Mouse (Mus musculus): ENCODE results near the gene Cma1.
"Not testable (repeated sequence)": the region's sequence is repeated elsewhere in the genome, so short reads cannot be mapped to it uniquely, and the experiment has no call there.

Gene Cma1

GRCm38 (mm10) chr14:55944575-55944974 lies at the start of gene Cma1:
Cma1 (minus strand) TSS chr14:55944675.
- CTCF ChIA-PET: no interaction called here
- POLR2A ChIA-PET: no interaction called here

GRCm38 (mm10) chr14:55987464-55987863 lies 43.0 kb upstream of the Cma1 start:
- CTCF ChIA-PET, POLR2A ChIA-PET: not testable (repeated sequence)

GRCm38 (mm10) chr14:55963900-55964299 lies 19.4 kb upstream of the Cma1 start:
- CTCF ChIA-PET: interaction anchor here (0.5 to 1.2 kb wide), 8 partner anchors 9 to 1791 kb away, joined by 3 to 4 read pairs (median 4); no protein-coding TSS in a partner anchor
- POLR2A ChIA-PET: interaction anchor here in 1 of 4 experiments (0.6 to 3.0 kb wide), 4 partner anchors 12 to 77 kb away, joined by 3 to 9 read pairs (median 6); partner anchors contain the start of gene Sdr39u1

GRCm38 (mm10) chr14:55963263-55963662 lies 18.8 kb upstream of the Cma1 start:
- ChIA-PET POLR2A (interaction anchor here in 2 of 4 experiments (0.6 to 3.0 kb wide), 9 partner anchors 11 to 1410 kb away, joined by 3 to 9 read pairs (median 5); partner anchors contain the start of gene Sdr39u1 (in 1 of the 2)), CTCF (interaction anchor here (0.5 to 1.2 kb wide), 20 partner anchors 43 to 952 kb away, joined by 3 to 14 read pairs (median 4); partner anchors contain the start of genes A730061H03Rik (in 1 of the 4) and Dcaf11 (in 1 of the 4))

- ChIA-PET POLR2A (no interaction called here), CTCF (interaction anchor here in 2 of 4 experiments (0.6 to 1.9 kb wide), 3 partner anchors 10 to 32 kb away, joined by 3 to 6 read pairs (median 5); no protein-coding TSS in a partner anchor)
Measured at GRCm38 (mm10) chr14:55950346-55951030, 6.0 kb upstream of the Cma1 start, which contains the start of gene Cma2. Cma2 (plus strand) TSS chr14:55950980.

GRCm38 (mm10) chr14:55946269-55946969 lies 1.9 kb upstream of the Cma1 start:
- ChIA-PET CTCF (interaction anchor here in 1 of 4 experiments (0.6 kb wide), 1 partner anchor 12 kb away, joined by 3 read pairs; no protein-coding TSS in a partner anchor), POLR2A (interaction anchor here in 1 of 4 experiments (0.6 kb wide), 1 partner anchor 17 kb away, joined by 6 read pairs; no protein-coding TSS in a partner anchor)

GRCm38 (mm10) chr14:55943601-55944000 lies 874 bp downstream of the Cma1 start:
- ChIA-PET POLR2A (interaction anchor here in 1 of 4 experiments (0.6 kb wide), 1 partner anchor 11 kb away, joined by 3 read pairs; no protein-coding TSS in a partner anchor), CTCF (interaction anchor here in 2 of 4 experiments (0.6 to 1.1 kb wide), 2 partner anchors 173 to 453 kb away, joined by 3 read pairs; partner anchors contain the start of gene Carmil3 (in 1 of the 2))

GRCm38 (mm10) chr14:55940070-55940800 lies 4.2 kb downstream of the Cma1 start:
- CTCF ChIA-PET: interaction anchor here (0.6 to 1.5 kb wide), 8 partner anchors 9 to 436 kb away, joined by 3 to 7 read pairs (median 4); partner anchors contain the start of gene Cma2 (in 1 of the 4)
- POLR2A ChIA-PET: interaction anchor here in 1 of 4 experiments (0.6 kb wide), 1 partner anchor 78 kb away, joined by 3 read pairs; no protein-coding TSS in a partner anchor

- ChIA-PET POLR2A (interaction anchor here in 1 of 4 experiments (0.6 kb wide), 1 partner anchor 108 kb away, joined by 3 read pairs; no protein-coding TSS in a partner anchor), CTCF (interaction anchor here in 1 of 4 experiments (0.6 kb wide), 1 partner anchor 1712 kb away, joined by 3 read pairs; no protein-coding TSS in a partner anchor)
Measured at GRCm38 (mm10) chr14:55933586-55933985, 10.9 kb downstream of the Cma1 start.

- CTCF ChIA-PET: interaction anchor here in 1 of 4 experiments (1.5 kb wide), 1 partner anchor 11 kb away, joined by 5 read pairs; no protein-coding TSS in a partner anchor
- POLR2A ChIA-PET: interaction anchor here in 1 of 4 experiments (1.1 kb wide), 1 partner anchor 30 kb away, joined by 3 read pairs; no protein-coding TSS in a partner anchor
Measured at GRCm38 (mm10) chr14:55929263-55929997, 15.0 kb downstream of the Cma1 start.

- POLR2A ChIA-PET: interaction anchor here in 1 of 4 experiments (0.6 kb wide), 1 partner anchor 16 kb away, joined by 3 read pairs; no protein-coding TSS in a partner anchor
- CTCF ChIA-PET: interaction anchor here in 1 of 4 experiments (0.8 to 1.5 kb wide), 2 partner anchors 8 to 54 kb away, joined by 3 to 7 read pairs; no protein-coding TSS in a partner anchor
Measured at GRCm38 (mm10) chr14:55926847-55927246, 17.6 kb downstream of the Cma1 start.

GRCm38 (mm10) chr14:55922475-55923232 lies 21.8 kb downstream of the Cma1 start:
- ChIA-PET POLR2A (no interaction called here), CTCF (no interaction called here)

GRCm38 (mm10) chr14:55918240-55919082 lies 26.0 kb downstream of the Cma1 start:
- ChIA-PET POLR2A (interaction anchor here in 2 of 4 experiments (1.0 to 1.7 kb wide), 8 partner anchors 19 to 68 kb away, joined by 3 to 7 read pairs (median 3); partner anchors contain the start of genes Cbln3 (in 1 of the 2), Khnyn (in 1 of the 2) and Sdr39u1 (in 1 of the 2)), CTCF (interaction anchor here (0.5 to 2.5 kb wide), 48 partner anchors 9 to 379 kb away, joined by 3 to 16 read pairs (median 4); partner anchors contain the start of genes Adcy4 (in 1 of the 4), Ipo4 (in 1 of the 4), Nfatc4 (in 1 of the 4) and Pck2 (in 1 of the 4))

- ChIA-PET CTCF (no interaction called here), POLR2A (interaction anchor here in 1 of 4 experiments (0.6 kb wide), 2 partner anchors 176 to 383 kb away, joined by 3 to 4 read pairs; no protein-coding TSS in a partner anchor)
Measured at GRCm38 (mm10) chr14:55913406-55913805, 31.1 kb downstream of the Cma1 start.

GRCm38 (mm10) chr14:55905518-55905917 lies 39.0 kb downstream of the Cma1 start:
- CTCF ChIA-PET: interaction anchor here (0.5 to 1.9 kb wide), 9 partner anchors 11 to 1005 kb away, joined by 3 to 7 read pairs (median 3); partner anchors contain the start of gene Khnyn (in 1 of the 4)
- POLR2A ChIA-PET: interaction anchor here in 1 of 4 experiments (1.2 kb wide), 2 partner anchors 33 to 186 kb away, joined by 3 read pairs; no protein-coding TSS in a partner anchor

All from embryonic stem cell, embryonic (primary cell).